Mouse (Mus musculus) forebrain, embryonic 11.5 days (tissue): ENCODE results near the gene Fbxo46. TPM values are rescaled to one million over a fixed set of nuclear protein-coding genes. Genes with fewer than 3 reads are reported as not detected.

ENCODE experiments used
- ATAC-seq: fragments of 200-750 bp; cut with Nextera tagmentation; replicated peaks from 2 replicates; pipeline ENCODE4 v1.8.0; 2017; ENCODE audit warnings: moderate TSS enrichment; ENCODE audit not compliant: low FRiP score
- DNase-seq: peaks from one replicate; pipeline ENCODE4 v3.0.0-alpha.2; 2017; ENCODE audit warnings: low spot score
- H3K27ac ChIP-seq: fragments of 300-500 bp; sonication (generic); 2 replicates; pipeline ENCODE4 v1.5.1; 2014; ENCODE audit warnings: low read depth, low read length
- H3K27me3 ChIP-seq: fragments of 300-500 bp; sonication (generic); 2 replicates; pipeline ENCODE4 v1.6.1; 2014; ENCODE audit warnings: mild to moderate bottlenecking, low read length, mixed read lengths; ENCODE audit not compliant: control insufficient read depth, insufficient read depth
- H3K36me3 ChIP-seq: fragments of 300-500 bp; sonication (generic); 2 replicates; pipeline ENCODE4 v1.6.1; 2014; ENCODE audit warnings: mild to moderate bottlenecking, low read length, moderate library complexity, mixed read lengths; ENCODE audit not compliant: control insufficient read depth, insufficient read depth
- H3K4me1 ChIP-seq: fragments of 300-500 bp; sonication (generic); replicated peaks from 2 replicates; pipeline ENCODE4 v1.6.1; 2014; ENCODE audit warnings: low read length, mixed read lengths; ENCODE audit not compliant: control insufficient read depth, insufficient read depth
- H3K4me2 ChIP-seq: fragments of 300-500 bp; sonication (generic); 2 replicates; pipeline ENCODE4 v1.6.1; 2014; ENCODE audit warnings: low read depth, mild to moderate bottlenecking, low read length, moderate library complexity, mixed read lengths; ENCODE audit not compliant: severe bottlenecking
- H3K4me3 ChIP-seq: fragments of 300-500 bp; sonication (generic); 2 replicates; pipeline ENCODE4 v1.5.1; 2014; ENCODE audit warnings: low read depth, low read length
- H3K9ac ChIP-seq: fragments of 300-500 bp; sonication (generic); 2 replicates; pipeline ENCODE4 v1.6.1; 2014; ENCODE audit warnings: low read length
- H3K9me3 ChIP-seq: fragments of 300-500 bp; sonication (generic); 2 replicates; pipeline ENCODE4 v1.6.1; 2016; ENCODE audit warnings: low read length, mixed read lengths; ENCODE audit not compliant: control insufficient read depth
- WGBS: fragments of 180-500 bp; shearing (Covaris S2); extraction: QIAGEN DNeasy Blood & Tissue Kit; methylation state at CpG from one replicate; pipeline ENCODE4 v1.1.7; 2014; 5-methylcytosine and 5-hydroxymethylcytosine counted together
- polyA plus RNA-seq: library from polyadenylated mRNA; unstranded; fragments of >200 nt; fragmentation: Nextera tagmentation; extraction: Ambion mirVana; gene quantifications from 2 replicates; pipeline ENCODE4 v1.2.1, GENCODE M21; 2014

Gene Fbxo46
- polyA plus RNA-seq, 1 experiment from 2014 or later = 13.9 TPM

GRCm38 (mm10) chr7:19094826-19095750, 24.6 kb upstream of the Fbxo46 start:
- DNase-seq (peak; percentile 86), ATAC-seq (no peak)
- H3K27me3 ChIP-seq = peaks cover 13% of the 10 kb centered on the region
- peaks cover 33% of the 10 kb centered on the region for H3K4me1 ChIP-seq
- H3K9ac ChIP-seq = peak overlapping the region; percentile 93
- WGBS = under 1% methylated on average over 84 of the region's 87 CpGs
- H3K9me3 ChIP-seq = no peaks in the 10 kb centered on the region
- peak overlapping the region; percentile 72 for H3K4me3 ChIP-seq
- H3K36me3 ChIP-seq = no peaks in the 10 kb centered on the region
- peak overlapping the region; percentile 97 for H3K27ac ChIP-seq
- H3K4me2 ChIP-seq = peak overlapping the region; percentile 95

- under 1% methylated on average over 19 of the region's 19 CpGs for WGBS
- Histone ChIP-seq H3K27ac (0 out of 2 replicates have a peak overlapping the region, but pooled peaks have one; percentile 12), H3K4me2 (peak overlapping the region; percentile 95), H3K4me1 (peaks cover 33% of the 10 kb centered on the region), H3K36me3 (no peaks in the 10 kb centered on the region), H3K27me3 (peaks cover 11% of the 10 kb centered on the region), H3K9ac (peak overlapping the region; percentile 93), H3K9me3 (no peaks in the 10 kb centered on the region), H3K4me3 (peak overlapping the region; percentile 72)
- no peak for ATAC-seq
- peak; percentile 86 for DNase-seq
These were observed 23.9 kb upstream of the Fbxo46 start for GRCm38 (mm10) chr7:19095751-19096110.

- H3K4me1 ChIP-seq = peaks cover 32% of the 10 kb centered on the region
- no peaks in the 10 kb centered on the region for H3K36me3 ChIP-seq
- H3K9ac ChIP-seq = peak overlapping the region; percentile 93
- H3K9me3 ChIP-seq = no peaks in the 10 kb centered on the region
- DNase-seq (no peak), ATAC-seq (no peak)
- no peak overlapping the region for H3K27ac ChIP-seq
- H3K4me2 ChIP-seq = peak overlapping the region; percentile 95
- peaks cover 4% of the 10 kb centered on the region for H3K27me3 ChIP-seq
- 52% methylated on average over 5 of the region's 5 CpGs for WGBS
- H3K4me3 ChIP-seq = peak overlapping the region; percentile 72
These were observed 23.2 kb upstream of the Fbxo46 start for GRCm38 (mm10) chr7:19096421-19096976.

- no peak overlapping the region for H3K4me2 ChIP-seq
- H3K4me3 ChIP-seq = no peak overlapping the region
- H3K27ac ChIP-seq = no peak overlapping the region
- H3K4me1 ChIP-seq = peaks cover 28% of the 10 kb centered on the region
- H3K9me3 ChIP-seq = no peaks in the 10 kb centered on the region
- no peak overlapping the region for H3K9ac ChIP-seq
- no peaks in the 10 kb centered on the region for H3K36me3 ChIP-seq
- 66% methylated on average over 2 of the region's 2 CpGs for WGBS
- no peak for DNase-seq
- no peaks in the 10 kb centered on the region for H3K27me3 ChIP-seq
- ATAC-seq = no peak
These were observed 22.4 kb upstream of the Fbxo46 start for GRCm38 (mm10) chr7:19097217-19097616.

DNA sequence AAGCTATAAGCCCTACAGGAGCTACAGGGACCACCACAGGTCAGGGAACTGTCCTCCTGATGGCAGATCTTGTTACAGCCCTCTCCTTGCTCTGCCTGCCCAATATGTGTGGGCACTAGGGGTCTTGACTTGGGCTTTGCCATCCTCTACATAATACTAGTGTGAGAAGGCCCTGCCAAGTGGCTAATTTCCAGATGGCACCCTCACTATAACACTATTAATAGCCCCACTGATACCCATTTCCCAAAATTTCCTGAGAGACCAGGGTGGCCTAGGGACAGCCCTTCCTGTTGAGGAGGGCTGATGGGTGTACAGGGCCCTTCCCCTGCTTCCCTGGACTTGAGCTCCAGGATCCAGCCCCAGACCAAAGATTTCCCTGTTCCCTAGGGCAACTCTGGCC, 21.8 kb upstream of the Fbxo46 start:
- H3K9me3 ChIP-seq = no peaks in the 10 kb centered on the region
- H3K27me3 ChIP-seq = no peaks in the 10 kb centered on the region
- no peak overlapping the region for H3K4me2 ChIP-seq
- H3K36me3 ChIP-seq = no peaks in the 10 kb centered on the region
- DNase-seq (no peak), ATAC-seq (no peak)
- H3K27ac ChIP-seq = no peak overlapping the region
- no peak overlapping the region for H3K9ac ChIP-seq
- peaks cover 22% of the 10 kb centered on the region for H3K4me1 ChIP-seq
- H3K4me3 ChIP-seq = no peak overlapping the region

- Histone ChIP-seq H3K9me3 (no peaks in the 10 kb centered on the region), H3K9ac (no peak overlapping the region), H3K4me3 (no peak overlapping the region), H3K27me3 (no peaks in the 10 kb centered on the region), H3K27ac (no peak overlapping the region), H3K4me1 (peaks cover 14% of the 10 kb centered on the region), H3K36me3 (no peaks in the 10 kb centered on the region), H3K4me2 (no peak overlapping the region)
- ATAC-seq = no peak
- WGBS = 61% methylated on average over 7 of the region's 7 CpGs
- DNase-seq = no peak
These were observed 20.8 kb upstream of the Fbxo46 start for GRCm38 (mm10) chr7:19098811-19099210.

GRCm38 (mm10) chr7:19100290-19100689, 19.4 kb upstream of the Fbxo46 start:
- peaks cover 14% of the 10 kb centered on the region for H3K4me1 ChIP-seq
- H3K4me2 ChIP-seq = no peak overlapping the region
- DNase-seq (no peak), ATAC-seq (no peak)
- no peaks in the 10 kb centered on the region for H3K36me3 ChIP-seq
- 79% methylated on average over 1 of the region's 1 CpGs for WGBS
- no peak overlapping the region for H3K4me3 ChIP-seq
- no peaks in the 10 kb centered on the region for H3K9me3 ChIP-seq
- H3K9ac ChIP-seq = no peak overlapping the region
- no peak overlapping the region for H3K27ac ChIP-seq
- H3K27me3 ChIP-seq = no peaks in the 10 kb centered on the region

GRCm38 (mm10) chr7:19103741-19104140, 15.9 kb upstream of the Fbxo46 start:
- no peaks in the 10 kb centered on the region for H3K4me1 ChIP-seq
- H3K27me3 ChIP-seq = no peaks in the 10 kb centered on the region
- no peak overlapping the region for H3K27ac ChIP-seq
- ATAC-seq = no peak
- no peak overlapping the region for H3K4me2 ChIP-seq
- H3K9me3 ChIP-seq = no peaks in the 10 kb centered on the region
- no peak for DNase-seq
- no peak overlapping the region for H3K9ac ChIP-seq
- H3K4me3 ChIP-seq = no peak overlapping the region
- H3K36me3 ChIP-seq = no peaks in the 10 kb centered on the region
